Mouse (Mus musculus): Measurements from ENCODE around the gene Adgrf1. TPM values are rescaled to one million over a fixed set of nuclear protein-coding genes. Genes with fewer than 3 reads are reported as not detected.

Adgrf1 gene
- 0.15 and 0.19 TPM in 2 replicates for polyA plus RNA-seq (2015; fragmentation: Nextera tagmentation; extraction: Ambion mirVana)

- no peak within 1 kb of the TSS for H3K4me2 ChIP-seq (replicated peaks)
- H3K4me1 ChIP-seq (replicated peaks) = no peaks in the 10 kb centered on the region; the same call in 1 of the 2 replicates
- H3K4me3 ChIP-seq (replicated peaks) = no peak within 1 kb of the TSS
- peak; percentile 64 for ATAC-seq
- H3K9me3 ChIP-seq = no peaks in the 10 kb centered on the region; the same call in 1 of the 2 replicates
- H3K27me3 ChIP-seq (replicated peaks) = no peaks in the 10 kb centered on the region
- H3K36me3 ChIP-seq = no peaks in the 10 kb centered on the region
- H3K9ac ChIP-seq = no peak within 1 kb of the TSS
- no peak within 1 kb of the TSS for H3K27ac ChIP-seq
- 45% methylated on average over 6 of the region's 6 CpGs for WGBS
These were observed at the start of gene Adgrf1 for GRCm38 (mm10) chr17:43270161-43270560. Gene Adgrf1, plus strand, starts transcription at chr17:43270329.

- ATAC-seq = no peak
These were observed 44.0 kb upstream of the Adgrf1 start for GRCm38 (mm10) chr17:43226101-43226500.

GRCm38 (mm10) chr17:43229621-43230513, 40.3 kb upstream of the Adgrf1 start:
- Histone ChIP-seq H3K9me3 (no peaks in the 10 kb centered on the region), H3K4me3 (replicated peaks) (no peak overlapping the region), H3K27me3 (replicated peaks) (no peaks in the 10 kb centered on the region), H3K36me3 (no peaks in the 10 kb centered on the region), H3K27ac (no peak overlapping the region), H3K4me1 (replicated peaks) (no peaks in the 10 kb centered on the region), H3K9ac (no peak overlapping the region), H3K4me2 (replicated peaks) (peak overlapping the region; percentile 40; the same call in 1 of the 2 replicates)
- 40% methylated on average over 12 of the region's 12 CpGs for WGBS
- peak; percentile 83 for ATAC-seq

More at GRCm38 (mm10) chr17:43226101-43226500, 44.0 kb upstream of the Adgrf1 start:
- Histone ChIP-seq H3K36me3 (no peaks in the 10 kb centered on the region), H3K4me3 (replicated peaks) (no peak overlapping the region), H3K27ac (no peak overlapping the region), H3K4me1 (replicated peaks) (no peaks in the 10 kb centered on the region), H3K9me3 (no peaks in the 10 kb centered on the region), H3K27me3 (replicated peaks) (no peaks in the 10 kb centered on the region), H3K9ac (no peak overlapping the region), H3K4me2 (replicated peaks) (no peak overlapping the region)
- 77% methylated on average over 6 of the region's 6 CpGs for WGBS

- no peak overlapping the region for H3K4me2 ChIP-seq (replicated peaks)
- 82% methylated on average over 7 of the region's 7 CpGs for WGBS
- no peaks in the 10 kb centered on the region for H3K4me1 ChIP-seq (replicated peaks)
- H3K9me3 ChIP-seq = no peaks in the 10 kb centered on the region
- no peak for ATAC-seq
- no peaks in the 10 kb centered on the region for H3K27me3 ChIP-seq (replicated peaks)
- no peak overlapping the region for H3K9ac ChIP-seq
- H3K36me3 ChIP-seq = no peaks in the 10 kb centered on the region
- H3K4me3 ChIP-seq (replicated peaks) = no peak overlapping the region
- H3K27ac ChIP-seq = no peak overlapping the region
These were observed 39.3 kb upstream of the Adgrf1 start for GRCm38 (mm10) chr17:43230821-43231220.

GRCm38 (mm10) chr17:43232769-43233168, 37.4 kb upstream of the Adgrf1 start:
- Histone ChIP-seq H3K27ac (no peak overlapping the region), H3K9ac (no peak overlapping the region), H3K4me3 (replicated peaks) (no peak overlapping the region), H3K27me3 (replicated peaks) (no peaks in the 10 kb centered on the region), H3K4me2 (replicated peaks) (peak overlapping the region; percentile 31), H3K4me1 (replicated peaks) (no peaks in the 10 kb centered on the region), H3K36me3 (no peaks in the 10 kb centered on the region), H3K9me3 (no peaks in the 10 kb centered on the region)
- peak; percentile 51; the same call in 1 of the 2 replicates for ATAC-seq
- WGBS = 30% methylated on average over 6 of the region's 6 CpGs

GRCm38 (mm10) chr17:43236656-43237250, 33.4 kb upstream of the Adgrf1 start:
- H3K36me3 ChIP-seq = no peaks in the 10 kb centered on the region
- H3K4me2 ChIP-seq (replicated peaks) = no peak overlapping the region
- H3K4me1 ChIP-seq (replicated peaks) = 0 out of 2 replicates have a peak, but pooled peaks cover 8% of the 10 kb centered on the region
- ATAC-seq = no peak
- H3K27me3 ChIP-seq (replicated peaks) = no peaks in the 10 kb centered on the region
- no peak overlapping the region for H3K9ac ChIP-seq
- no peaks in the 10 kb centered on the region for H3K9me3 ChIP-seq
- WGBS = 76% methylated on average over 14 of the region's 14 CpGs
- no peak overlapping the region for H3K27ac ChIP-seq
- H3K4me3 ChIP-seq (replicated peaks) = no peak overlapping the region

- Histone ChIP-seq H3K36me3 (no peaks in the 10 kb centered on the region), H3K4me2 (replicated peaks) (no peak overlapping the region), H3K27me3 (replicated peaks) (no peaks in the 10 kb centered on the region), H3K4me3 (replicated peaks) (no peak overlapping the region), H3K9me3 (no peaks in the 10 kb centered on the region), H3K4me1 (replicated peaks) (0 out of 2 replicates have a peak, but pooled peaks cover 8% of the 10 kb centered on the region), H3K9ac (no peak overlapping the region), H3K27ac (no peak overlapping the region)
- no peak for ATAC-seq
- WGBS = 77% methylated on average over 6 of the region's 6 CpGs
These were observed 31.1 kb upstream of the Adgrf1 start for GRCm38 (mm10) chr17:43239035-43239434.

- Histone ChIP-seq H3K9me3 (no peaks in the 10 kb centered on the region), H3K4me1 (replicated peaks) (0 out of 2 replicates have a peak, but pooled peaks cover 8% of the 10 kb centered on the region), H3K9ac (no peak overlapping the region), H3K4me2 (replicated peaks) (no peak overlapping the region), H3K36me3 (no peaks in the 10 kb centered on the region), H3K27me3 (replicated peaks) (no peaks in the 10 kb centered on the region), H3K4me3 (replicated peaks) (no peak overlapping the region), H3K27ac (no peak overlapping the region)
- 26% methylated on average over 10 of the region's 10 CpGs for WGBS
- peak; percentile 91 for ATAC-seq
These were observed 29.0 kb upstream of the Adgrf1 start for GRCm38 (mm10) chr17:43241134-43241533.

GRCm38 (mm10) chr17:43242609-43243008, 27.5 kb upstream of the Adgrf1 start:
- WGBS = 69% methylated on average over 3 of the region's 3 CpGs
- no peak overlapping the region for H3K9ac ChIP-seq
- no peak overlapping the region for H3K4me2 ChIP-seq (replicated peaks)
- no peaks in the 10 kb centered on the region for H3K27me3 ChIP-seq (replicated peaks)
- H3K9me3 ChIP-seq = no peaks in the 10 kb centered on the region
- no peak for ATAC-seq
- no peak overlapping the region for H3K27ac ChIP-seq
- no peaks in the 10 kb centered on the region for H3K36me3 ChIP-seq
- 0 out of 2 replicates have a peak, but pooled peaks cover 8% of the 10 kb centered on the region for H3K4me1 ChIP-seq (replicated peaks)
- H3K4me3 ChIP-seq (replicated peaks) = no peak overlapping the region

- ATAC-seq = no peak
- no peak overlapping the region for H3K4me2 ChIP-seq (replicated peaks)
- no peaks in the 10 kb centered on the region for H3K36me3 ChIP-seq
- 0 out of 2 replicates have a peak, but pooled peaks cover 10% of the 10 kb centered on the region for H3K4me1 ChIP-seq (replicated peaks)
- H3K9me3 ChIP-seq = no peaks in the 10 kb centered on the region
- H3K27me3 ChIP-seq (replicated peaks) = no peaks in the 10 kb centered on the region
- H3K4me3 ChIP-seq (replicated peaks) = no peak overlapping the region
- WGBS = 83% methylated on average over 6 of the region's 6 CpGs
- no peak overlapping the region for H3K27ac ChIP-seq
- H3K9ac ChIP-seq = no peak overlapping the region
These were observed 24.8 kb upstream of the Adgrf1 start for GRCm38 (mm10) chr17:43245364-43245763.

- ATAC-seq = no peak
- 89% methylated on average over 3 of the region's 3 CpGs for WGBS
- 0 out of 2 replicates have a peak, but pooled peaks cover 7% of the 10 kb centered on the region for H3K4me1 ChIP-seq (replicated peaks)
- no peak overlapping the region for H3K9ac ChIP-seq
- no peaks in the 10 kb centered on the region for H3K9me3 ChIP-seq
- H3K27me3 ChIP-seq (replicated peaks) = no peaks in the 10 kb centered on the region
- no peak overlapping the region for H3K27ac ChIP-seq
- H3K36me3 ChIP-seq = no peaks in the 10 kb centered on the region
- H3K4me2 ChIP-seq (replicated peaks) = no peak overlapping the region
- no peak overlapping the region for H3K4me3 ChIP-seq (replicated peaks)
These were observed 22.9 kb upstream of the Adgrf1 start for GRCm38 (mm10) chr17:43247245-43247644.

- Histone ChIP-seq H3K9me3 (no peaks in the 10 kb centered on the region), H3K27ac (no peak overlapping the region), H3K4me2 (replicated peaks) (no peak overlapping the region), H3K9ac (no peak overlapping the region), H3K4me3 (replicated peaks) (no peak overlapping the region), H3K4me1 (replicated peaks) (0 out of 2 replicates have a peak, but pooled peaks cover 7% of the 10 kb centered on the region), H3K36me3 (no peaks in the 10 kb centered on the region), H3K27me3 (replicated peaks) (no peaks in the 10 kb centered on the region)
- 34% methylated on average over 3 of the region's 3 CpGs for WGBS
- ATAC-seq = 0 out of 2 replicates have a peak, but pooled peaks have one; percentile 43
These were observed 20.5 kb upstream of the Adgrf1 start for GRCm38 (mm10) chr17:43249645-43250044.

Measured in intestine, embryonic 15.5 days (tissue).